Mouse (Mus musculus): ENCODE measurements around the gene Sympk.

Gene Sympk

GRCm38 (mm10) chr7:19007026-19007977 lies 16.9 kb upstream of the Sympk start:
- no peak for DNase-seq (ENCODE audit: low spot score)

DNA sequence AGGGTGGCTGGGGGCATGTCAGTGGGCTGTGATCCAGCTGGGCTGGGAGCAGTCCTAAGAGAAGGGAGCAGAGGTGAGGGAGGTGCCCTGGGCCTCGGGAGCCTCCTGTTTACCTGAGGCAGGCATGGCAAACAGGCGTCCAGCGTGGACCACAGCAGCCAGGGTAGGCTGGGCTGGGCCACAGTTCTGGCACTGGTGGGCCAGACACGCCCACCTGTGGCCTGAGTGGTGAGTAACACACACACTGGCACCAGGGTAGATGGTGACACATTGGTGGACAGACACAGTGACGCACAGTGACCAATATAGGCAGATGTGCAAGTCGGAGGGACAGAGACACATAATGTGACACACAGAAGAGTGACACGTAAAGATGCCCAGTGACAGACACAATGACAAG lies 13.6 kb upstream of the Sympk start:
- DNase-seq (ENCODE audit: low spot score) = no peak

GRCm38 (mm10) chr7:19012025-19012621 lies 12.1 kb upstream of the Sympk start:
- DNase-seq (ENCODE audit: low spot score) = no peak

DNA sequence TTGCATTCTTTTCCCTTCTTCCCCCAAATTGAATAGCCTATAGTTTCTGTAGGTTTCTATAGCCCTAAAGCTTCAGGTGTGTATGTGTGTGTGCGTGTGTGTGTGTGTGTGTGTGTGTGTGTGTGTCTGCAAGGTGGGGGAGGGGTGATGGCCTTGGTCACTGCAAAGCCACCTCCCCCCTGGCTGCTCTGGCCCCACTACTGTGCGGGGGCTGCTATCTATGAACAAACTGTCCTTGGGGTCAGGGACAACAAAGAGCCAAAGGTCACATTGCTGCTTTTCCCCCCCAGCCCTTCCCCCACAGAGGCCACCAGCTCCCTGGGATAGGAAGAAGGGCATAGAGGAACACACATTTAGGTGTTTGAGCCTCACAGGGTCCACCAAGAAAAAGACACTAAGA lies 11.3 kb upstream of the Sympk start:
- no peak for DNase-seq (ENCODE audit: low spot score)

- DNase-seq (ENCODE audit: low spot score) = no peak
Measured at GRCm38 (mm10) chr7:19014452-19014851, 9.7 kb upstream of the Sympk start.

GRCm38 (mm10) chr7:19016042-19016441 lies 8.1 kb upstream of the Sympk start:
- DNase-seq (ENCODE audit: low spot score) = no peak

DNA sequence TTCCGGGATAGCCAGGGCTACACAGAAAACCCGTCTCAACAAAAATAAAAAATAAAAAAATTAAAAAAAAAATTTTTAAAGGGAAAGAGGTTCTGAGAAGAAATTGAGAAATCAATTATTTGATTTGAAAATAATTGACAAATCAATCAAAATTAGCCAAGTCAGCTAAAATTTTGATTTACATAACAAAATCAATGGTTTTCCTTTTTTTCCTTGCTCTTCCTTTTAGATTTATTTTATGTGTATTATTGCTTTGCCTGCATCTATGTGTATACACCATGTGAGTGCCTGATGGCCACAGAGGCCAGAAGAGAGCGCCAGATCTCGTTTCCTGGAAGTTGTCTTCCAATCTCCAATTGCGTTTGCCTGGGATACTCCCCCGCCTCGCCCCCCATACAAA lies 6.3 kb upstream of the Sympk start:
- no peak for DNase-seq (ENCODE audit: low spot score)

DNA sequence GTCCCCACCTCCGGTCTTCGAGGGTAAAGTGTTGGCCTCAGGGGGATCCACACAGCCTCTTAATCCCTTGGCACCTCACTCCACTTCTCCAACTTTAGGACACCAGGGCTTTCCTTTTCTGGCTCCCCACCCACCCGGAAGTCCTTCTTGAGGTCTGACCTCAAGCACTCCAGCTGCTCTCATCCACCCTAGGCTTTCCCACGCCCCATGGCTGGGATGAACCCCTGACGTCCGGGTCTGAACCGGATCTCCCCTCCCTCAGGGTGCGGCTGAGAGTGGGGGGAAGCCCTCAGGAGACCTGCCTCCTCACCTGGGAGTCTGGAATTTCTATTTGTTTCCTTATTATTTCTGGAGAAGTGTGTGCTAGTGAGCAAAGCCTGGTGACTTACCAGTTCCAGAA lies 3.1 kb upstream of the Sympk start:
- no peak for DNase-seq (ENCODE audit: low spot score)

GRCm38 (mm10) chr7:19022189-19022958 lies 1.8 kb upstream of the Sympk start:
- no peak for DNase-seq (ENCODE audit: low spot score)

DNA sequence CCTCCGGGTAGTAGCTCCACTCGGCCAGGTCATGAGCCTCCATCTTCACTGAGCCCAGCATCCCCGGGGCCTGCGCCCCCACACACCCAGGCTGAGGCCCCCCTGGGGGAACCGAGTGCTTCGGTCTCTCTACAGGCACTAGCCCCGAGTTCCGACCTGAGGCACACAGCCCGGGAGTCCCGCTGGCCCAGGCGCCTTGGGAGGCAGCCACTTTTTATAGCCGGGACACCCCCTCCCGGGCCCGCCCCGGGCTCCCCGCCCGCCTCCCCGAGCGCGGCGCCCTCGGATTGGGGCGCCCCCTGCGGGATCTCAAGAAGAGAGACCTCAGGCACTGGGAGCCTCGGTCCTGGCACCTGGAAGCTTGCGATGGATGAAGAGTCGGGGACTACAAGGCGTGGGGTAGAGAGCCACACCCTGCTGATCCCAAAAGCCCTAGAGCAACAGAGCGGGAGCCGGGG lies 791 bp upstream of the Sympk start, which contains the start of gene Foxa3:
Foxa3 (minus strand) TSS at position 182 of the 458 bp plus-strand sequence.
- DNase-seq (ENCODE audit: low spot score) = no peak

GRCm38 (mm10) chr7:19024581-19025255 lies 541 bp downstream of the Sympk start:
- DNase-seq (ENCODE audit: low spot score) = no peak

- no peak for DNase-seq (ENCODE audit: low spot score)
Measured at GRCm38 (mm10) chr7:19028067-19028466, 3.9 kb downstream of the Sympk start.

GRCm38 (mm10) chr7:19029084-19029653 lies 5.0 kb downstream of the Sympk start:
- no peak for DNase-seq (ENCODE audit: low spot score)

DNA sequence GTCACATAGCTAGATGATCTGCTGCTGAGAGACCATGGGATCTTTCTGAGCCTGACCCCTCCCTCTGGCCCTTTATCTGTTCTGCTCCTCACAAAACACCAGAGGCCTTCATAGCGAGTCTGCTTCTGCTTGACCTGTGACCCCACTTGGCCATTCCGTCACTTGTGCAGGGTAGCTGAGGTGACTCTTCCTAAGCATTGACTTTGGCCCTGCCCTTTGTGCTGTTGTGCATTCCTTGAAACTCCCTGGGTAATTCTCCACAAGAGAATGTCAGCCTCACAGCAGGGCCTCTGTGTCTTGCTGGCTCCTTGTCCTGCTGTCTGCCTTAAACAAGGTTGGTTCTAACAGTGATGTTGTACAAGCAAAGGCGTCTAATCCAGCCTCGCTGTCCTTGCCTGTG lies 7.5 kb downstream of the Sympk start:
- no peak for DNase-seq (ENCODE audit: low spot score)

DNA sequence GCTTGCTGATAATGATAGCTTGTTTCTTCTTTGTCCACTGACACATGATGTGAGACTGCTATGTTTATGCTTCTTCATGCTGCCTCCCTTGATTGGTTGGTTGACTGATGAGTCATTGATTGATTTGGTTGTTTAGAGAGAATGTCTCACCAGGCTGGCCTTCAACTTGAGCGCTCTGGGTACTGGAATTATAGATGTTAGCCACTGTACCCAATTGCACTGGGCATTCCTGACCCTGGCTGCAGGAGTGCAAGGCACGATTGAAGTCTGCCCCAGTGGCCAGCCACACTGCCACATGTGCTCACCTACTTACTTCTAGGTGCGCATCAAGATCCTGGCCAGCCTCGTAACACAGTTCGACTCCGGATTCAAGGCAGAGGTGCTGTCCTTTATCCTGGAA lies 20.4 kb downstream of the Sympk start:
- DNase-seq (ENCODE audit: low spot score) = no peak

GRCm38 (mm10) chr7:19046286-19047069 lies 22.3 kb downstream of the Sympk start:
- DNase-seq (ENCODE audit: low spot score) = no peak

DNA sequence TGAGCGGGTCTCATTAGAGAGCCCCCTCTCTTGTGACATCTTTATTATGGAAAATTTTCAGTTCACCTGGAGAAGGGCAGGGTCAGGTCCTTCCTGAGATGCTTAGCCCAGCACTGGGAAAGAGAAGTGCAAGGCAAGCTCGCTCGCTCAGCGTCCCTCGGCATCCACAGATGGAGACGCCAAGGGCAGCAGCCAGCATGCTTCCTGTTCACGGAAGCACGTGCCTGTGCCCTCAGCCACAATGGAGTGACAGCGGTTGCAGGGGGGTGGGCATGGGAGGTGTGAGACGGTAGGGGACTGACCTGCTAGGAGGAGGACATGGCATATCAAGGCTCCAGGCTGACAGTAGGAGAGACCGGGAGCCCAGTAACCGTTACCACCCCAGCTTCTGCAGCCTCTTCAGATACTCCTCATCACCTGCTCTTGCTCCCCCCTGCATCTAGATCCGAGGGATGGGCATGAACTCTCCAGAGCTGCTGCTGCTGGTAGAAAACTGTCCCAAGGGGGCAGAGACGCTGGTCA lies 23.9 kb downstream of the Sympk start:
- no peak for DNase-seq (ENCODE audit: low spot score)

DNA sequence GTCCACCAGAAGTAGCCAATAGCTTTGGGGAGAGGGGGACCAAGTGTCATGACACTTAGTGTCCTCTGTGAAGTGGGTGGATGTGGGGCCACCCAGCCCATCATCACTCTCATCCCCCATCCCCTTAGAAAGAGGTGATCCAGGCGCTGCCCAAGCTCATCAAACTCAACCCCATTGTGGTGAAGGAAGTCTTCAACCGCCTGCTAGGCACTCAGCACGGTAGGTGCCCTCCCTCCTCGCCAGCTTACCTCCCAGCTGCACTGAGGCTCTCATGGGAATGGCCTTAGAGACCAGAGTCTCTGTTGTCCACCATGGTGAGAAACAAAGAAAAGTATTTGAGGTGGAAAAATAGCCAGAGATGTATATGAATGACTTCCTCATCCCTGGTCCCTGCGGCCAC lies 25.1 kb downstream of the Sympk start:
- DNase-seq (ENCODE audit: low spot score) = no peak

DNA sequence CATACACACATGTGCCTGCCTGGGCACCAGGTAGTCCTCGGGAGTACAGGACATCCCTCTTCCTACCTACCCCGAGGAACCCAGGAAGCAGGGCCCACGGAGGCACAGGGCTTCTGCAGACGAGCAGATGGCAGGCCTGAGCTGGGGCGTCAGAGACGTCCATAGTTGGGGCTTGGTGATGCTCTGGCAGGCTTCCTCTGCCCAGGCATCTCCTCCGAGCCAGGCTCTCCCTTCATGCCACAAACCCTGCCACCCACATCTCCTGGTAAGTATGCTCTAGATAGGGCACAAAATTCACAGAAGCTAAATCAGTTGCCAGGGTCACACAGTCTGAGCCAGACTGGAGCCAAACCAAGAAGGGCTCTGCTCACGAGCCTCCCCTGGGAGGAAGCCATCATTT lies 26.0 kb downstream of the Sympk start:
- DNase-seq (ENCODE audit: low spot score) = no peak

DNA sequence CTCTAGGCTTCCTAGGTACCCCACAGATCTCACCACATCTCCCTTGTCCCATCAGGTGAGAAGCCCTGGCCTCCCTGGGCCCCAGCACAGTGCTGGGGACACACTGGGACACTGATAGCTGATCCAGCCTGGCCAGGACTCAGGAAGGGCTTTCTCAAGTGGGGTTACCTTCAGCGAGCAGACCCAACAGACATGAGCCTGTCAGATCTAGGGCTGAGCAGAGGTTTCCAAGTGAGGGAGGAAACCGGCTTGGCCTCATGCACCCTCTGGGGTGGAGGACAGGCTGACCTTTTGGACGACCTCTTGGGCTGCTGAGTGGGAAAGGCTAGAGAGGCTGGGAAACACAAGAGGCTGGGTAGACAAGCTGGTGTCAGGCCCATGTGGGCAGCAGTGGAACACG lies 27.0 kb downstream of the Sympk start:
- DNase-seq (ENCODE audit: low spot score) = no peak

Measured in c-Kit-positive CD71-positive TER-119-positive erythroid progenitor cells, embryonic 14.5 days (primary cell).